Mouse (Mus musculus) intestine, embryonic 14.5 days (tissue): Measurements from ENCODE around the gene Traf2. TPM values are rescaled to one million over a fixed set of nuclear protein-coding genes. Genes with fewer than 3 reads are reported as not detected.

ENCODE experiments used
- ATAC-seq: fragments of 200-750 bp; cut with Nextera tagmentation; replicated peaks from 2 replicates; pipeline ENCODE4 v1.8.0; 2017; ENCODE audit warnings: low read depth, moderate number of reproducible peaks, moderate TSS enrichment, moderate library complexity; ENCODE audit not compliant: low FRiP score, low TSS enrichment
- DNase-seq: peaks from one replicate; pipeline ENCODE4 v3.0.0-alpha.2; 2018; ENCODE audit warnings: low spot score
- H3K27ac ChIP-seq: fragments of 300-500 bp; sonication (generic); 2 replicates; pipeline ENCODE4 v1.5.1; 2014; ENCODE audit warnings: low read depth, mild to moderate bottlenecking, control low read depth
- H3K27me3 ChIP-seq: fragments of 300-500 bp; sonication (generic); replicated peaks from 2 replicates; pipeline ENCODE4 v1.6.1; 2014; ENCODE audit warnings: low read length, control low read depth; ENCODE audit not compliant: control insufficient read depth, insufficient read depth
- H3K36me3 ChIP-seq: fragments of 300-500 bp; sonication (generic); 2 replicates; pipeline ENCODE4 v1.6.1; 2014; ENCODE audit warnings: low read length, control low read depth; ENCODE audit not compliant: control insufficient read depth, insufficient read depth
- H3K4me1 ChIP-seq: fragments of 300-500 bp; sonication (generic); replicated peaks from 2 replicates; pipeline ENCODE4 v1.6.1; 2014; ENCODE audit warnings: low read length, control low read depth, mixed read lengths; ENCODE audit not compliant: control insufficient read depth, insufficient read depth
- H3K4me2 ChIP-seq: fragments of 300-500 bp; sonication (generic); 2 replicates; pipeline ENCODE4 v1.6.1; 2014; ENCODE audit warnings: low read length
- H3K4me3 ChIP-seq: fragments of 300-500 bp; sonication (generic); 2 replicates; pipeline ENCODE4 v1.5.1; 2014; ENCODE audit warnings: low read depth, low read length, control low read depth, mixed read lengths
- H3K9ac ChIP-seq: fragments of 300-500 bp; sonication (generic); 2 replicates; pipeline ENCODE4 v1.6.1; 2014; ENCODE audit warnings: mild to moderate bottlenecking, low read length
- H3K9me3 ChIP-seq: fragments of 300-500 bp; sonication (generic); 2 replicates; pipeline ENCODE4 v1.6.1; 2016; ENCODE audit warnings: low read length, control low read depth; ENCODE audit not compliant: control insufficient read depth
- WGBS: fragments of 180-500 bp; shearing (Covaris S2); extraction: QIAGEN DNeasy Blood & Tissue Kit; methylation state at CpG from one replicate; pipeline ENCODE4 v1.1.7; 2014; 5-methylcytosine and 5-hydroxymethylcytosine counted together
- polyA plus RNA-seq: library from polyadenylated mRNA; unstranded; fragments of >200 nt; fragmentation: Nextera tagmentation; extraction: Ambion mirVana; gene quantifications from 2 replicates; pipeline ENCODE4 v1.2.1, GENCODE M21; 2014

Gene Traf2
- polyA plus RNA-seq, result 31.2 and 32.0 TPM in 2 replicates

DNA sequence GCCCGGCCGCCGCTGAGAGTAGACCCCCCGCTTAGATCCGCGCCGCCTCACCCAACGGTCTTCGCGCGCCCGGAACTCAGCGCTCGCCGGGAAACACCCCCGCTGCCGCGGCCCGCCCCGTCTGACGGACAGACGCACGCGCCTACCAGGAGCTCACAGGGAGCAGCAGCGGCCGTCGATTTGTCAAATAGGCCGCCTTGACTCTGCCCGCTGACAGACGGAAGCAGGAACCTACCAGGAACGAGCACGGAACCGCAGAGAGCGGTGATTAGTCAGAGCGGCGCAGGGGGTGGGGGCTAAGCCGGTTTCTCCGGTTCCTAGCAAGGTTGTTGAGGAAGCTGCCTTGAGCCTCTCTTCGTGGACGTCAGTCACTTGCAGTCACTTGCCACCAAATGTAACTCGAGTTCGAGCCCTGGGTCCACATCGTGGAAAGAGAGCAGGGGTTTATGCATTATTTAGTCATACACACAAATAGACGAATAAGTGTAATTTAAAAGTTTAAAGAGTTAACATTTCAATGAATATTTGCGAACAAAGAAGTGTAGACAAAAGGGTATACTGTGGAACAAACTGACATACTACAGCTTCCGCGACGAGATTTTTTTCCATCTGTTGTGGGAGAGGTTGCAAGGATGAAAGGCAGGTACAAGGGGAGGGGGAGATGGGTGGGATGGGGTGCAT, at the start of gene Traf2:
Gene Traf2 (minus strand): TSS at position 130 of the 681 bp plus-strand sequence.
- H3K4me1 ChIP-seq, result peaks cover 7% of the 10 kb centered on the region
- peak within 1 kb of the TSS; percentile 88 for H3K4me2 ChIP-seq
- H3K27ac ChIP-seq, result peak within 1 kb of the TSS; percentile 67
- H3K27me3 ChIP-seq, result no peaks in the 10 kb centered on the region
- peak; percentile 97 for ATAC-seq
- WGBS, result 3% methylated on average over 48 of the region's 48 CpGs
- H3K36me3 ChIP-seq, result no peaks in the 10 kb centered on the region
- H3K9me3 ChIP-seq, result no peaks in the 10 kb centered on the region
- H3K9ac ChIP-seq, result peak within 1 kb of the TSS; percentile 74
- peak within 1 kb of the TSS; percentile 76 for H3K4me3 ChIP-seq
- DNase-seq, result peak; percentile 98

DNA sequence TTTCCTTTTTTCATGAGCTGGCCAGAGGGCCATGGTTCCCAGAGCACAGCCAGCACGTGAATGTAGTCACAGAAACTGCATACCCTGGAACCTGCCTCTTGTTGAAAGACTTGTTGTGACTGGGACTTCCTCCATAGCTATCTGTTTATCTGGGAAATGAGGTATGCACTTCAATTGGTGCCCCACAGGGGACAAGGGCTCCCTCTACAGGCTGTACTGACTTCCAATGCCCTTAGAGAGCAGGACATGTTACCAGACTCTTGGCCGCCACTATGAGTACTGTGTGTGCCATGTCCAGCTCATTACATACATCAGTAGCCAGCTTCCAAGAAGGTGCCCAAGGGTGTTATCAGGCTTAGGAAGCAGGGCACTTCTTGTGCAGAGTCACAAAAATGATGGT, 45.1 kb upstream of the Traf2 start:
- Histone ChIP-seq H3K36me3 (peaks cover 88% of the 10 kb centered on the region), H3K4me3 (no peak overlapping the region), H3K27ac (no peak overlapping the region), H3K9ac (no peak overlapping the region), H3K4me1 (no peaks in the 10 kb centered on the region), H3K4me2 (no peak overlapping the region), H3K9me3 (no peaks in the 10 kb centered on the region), H3K27me3 (no peaks in the 10 kb centered on the region)
- peak; percentile 53 for DNase-seq
- 85% methylated on average over 2 of the region's 2 CpGs for WGBS
- no peak for ATAC-seq

DNA sequence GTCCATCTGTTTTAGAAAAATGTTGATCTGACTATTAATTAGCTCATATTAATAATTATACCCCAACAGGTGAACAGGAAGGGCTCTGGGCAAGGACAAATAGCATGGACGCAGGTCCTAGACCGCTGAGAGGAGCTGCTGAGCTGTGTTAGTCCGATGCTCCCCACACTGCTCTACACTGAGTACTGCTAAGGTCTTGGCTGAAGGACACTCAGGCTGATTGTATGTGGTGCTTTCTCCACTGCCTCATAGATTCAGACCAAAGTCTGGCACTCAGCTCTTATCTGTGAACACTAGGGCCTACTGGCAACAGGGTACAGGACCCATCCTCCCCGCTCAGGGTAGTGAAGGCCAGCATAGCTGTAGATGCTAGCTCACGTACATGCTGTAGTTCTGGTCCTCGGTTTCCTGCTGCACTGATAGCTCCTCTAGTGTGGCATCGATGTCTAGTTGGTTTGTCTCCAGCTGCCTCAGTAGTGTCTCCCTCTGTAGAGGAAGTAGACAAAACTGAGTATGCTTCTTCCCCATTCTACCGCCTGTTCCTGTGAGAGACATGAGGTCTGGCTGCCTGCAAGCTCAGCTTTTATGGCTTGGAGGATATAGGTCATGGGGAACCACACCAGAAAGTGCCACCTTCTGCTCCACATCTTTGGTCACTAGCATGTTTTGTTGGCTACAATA, 41.6 kb upstream of the Traf2 start:
- Histone ChIP-seq H3K36me3 (peaks cover 89% of the 10 kb centered on the region), H3K27ac (no peak overlapping the region), H3K4me1 (no peaks in the 10 kb centered on the region), H3K4me2 (no peak overlapping the region), H3K4me3 (no peak overlapping the region), H3K27me3 (no peaks in the 10 kb centered on the region), H3K9me3 (no peaks in the 10 kb centered on the region), H3K9ac (no peak overlapping the region)
- DNase-seq (no peak), ATAC-seq (no peak)
- 92% methylated on average over 8 of the region's 8 CpGs for WGBS

DNA sequence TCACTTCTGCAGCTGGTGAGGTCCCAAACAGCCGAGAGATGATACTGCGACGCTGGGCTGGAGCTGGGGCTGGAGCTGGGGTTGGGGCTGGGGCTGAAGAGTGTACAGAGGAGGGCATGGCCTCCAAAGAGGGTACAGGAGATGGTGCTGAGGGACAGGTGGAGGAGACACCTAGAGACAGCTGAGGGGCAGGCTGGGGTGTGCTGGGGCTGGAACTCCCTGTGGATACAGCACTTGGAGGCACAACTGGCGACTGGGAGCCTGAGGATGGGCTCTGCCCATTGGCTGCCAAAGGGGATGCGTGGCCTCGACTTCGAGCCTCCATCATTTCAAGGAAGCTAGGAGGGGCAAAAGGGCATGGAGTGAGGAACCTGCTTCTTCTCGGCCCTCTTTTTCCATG, 40.5 kb upstream of the Traf2 start:
- Histone ChIP-seq H3K36me3 (peaks cover 84% of the 10 kb centered on the region), H3K9ac (no peak overlapping the region), H3K27ac (no peak overlapping the region), H3K4me3 (no peak overlapping the region), H3K27me3 (no peaks in the 10 kb centered on the region), H3K4me2 (no peak overlapping the region), H3K9me3 (no peaks in the 10 kb centered on the region), H3K4me1 (peaks cover 7% of the 10 kb centered on the region)
- 94% methylated on average over 8 of the region's 8 CpGs for WGBS
- no peak for DNase-seq
- no peak for ATAC-seq

DNA sequence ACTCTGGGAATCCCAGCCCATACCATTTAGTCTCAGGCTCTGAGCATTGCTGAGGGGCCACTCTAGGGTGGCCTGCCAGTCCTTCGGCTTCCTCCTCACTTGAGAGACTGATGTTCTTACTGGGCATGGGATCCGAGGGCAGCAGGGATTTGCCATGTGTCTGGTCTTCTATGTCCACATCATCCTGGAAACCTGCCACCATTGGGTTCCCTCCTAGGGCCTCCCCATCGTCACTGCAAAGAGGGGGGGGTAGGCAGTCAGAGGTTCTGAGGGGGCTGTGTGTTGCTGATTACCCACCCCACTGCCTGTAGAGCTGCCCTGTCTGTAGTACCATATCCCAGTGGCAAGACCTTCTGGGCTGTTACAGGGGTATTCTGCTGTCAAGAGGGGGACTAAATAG, 38.9 kb upstream of the Traf2 start:
- H3K4me2 ChIP-seq, result no peak overlapping the region
- no peaks in the 10 kb centered on the region for H3K9me3 ChIP-seq
- WGBS, result 83% methylated on average over 3 of the region's 3 CpGs
- H3K27me3 ChIP-seq, result peaks cover 4% of the 10 kb centered on the region
- H3K4me3 ChIP-seq, result no peak overlapping the region
- H3K27ac ChIP-seq, result no peak overlapping the region
- DNase-seq (no peak), ATAC-seq (no peak)
- peaks cover 20% of the 10 kb centered on the region for H3K4me1 ChIP-seq
- no peak overlapping the region for H3K9ac ChIP-seq
- peaks cover 67% of the 10 kb centered on the region for H3K36me3 ChIP-seq

DNA sequence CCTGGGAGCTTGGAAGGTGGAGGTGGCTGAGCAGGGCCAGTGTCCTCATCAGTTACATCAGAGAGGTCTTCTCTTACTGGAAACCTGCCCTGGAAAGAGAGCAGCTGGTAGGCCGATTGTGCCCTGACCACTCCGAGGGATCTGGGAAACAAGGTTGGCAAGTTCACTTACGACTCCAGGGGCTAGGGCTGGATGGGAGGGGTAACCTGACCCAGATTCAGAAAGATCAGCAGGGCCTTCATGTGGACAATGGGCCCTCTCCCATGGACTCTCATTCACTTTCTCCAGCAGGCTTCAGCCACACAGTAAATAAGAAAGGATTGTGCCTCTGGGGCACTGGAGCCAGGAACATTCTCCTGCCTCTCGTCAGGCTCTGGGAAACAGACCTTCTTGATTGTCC, 38.1 kb upstream of the Traf2 start:
- H3K4me3 ChIP-seq, result no peak overlapping the region
- no peak overlapping the region for H3K27ac ChIP-seq
- no peak overlapping the region for H3K4me2 ChIP-seq
- no peak for ATAC-seq
- 84% methylated on average over 4 of the region's 4 CpGs for WGBS
- H3K9ac ChIP-seq, result no peak overlapping the region
- H3K9me3 ChIP-seq, result no peaks in the 10 kb centered on the region
- H3K4me1 ChIP-seq, result peaks cover 26% of the 10 kb centered on the region
- no peak for DNase-seq
- peaks cover 59% of the 10 kb centered on the region for H3K36me3 ChIP-seq
- peaks cover 12% of the 10 kb centered on the region for H3K27me3 ChIP-seq

DNA sequence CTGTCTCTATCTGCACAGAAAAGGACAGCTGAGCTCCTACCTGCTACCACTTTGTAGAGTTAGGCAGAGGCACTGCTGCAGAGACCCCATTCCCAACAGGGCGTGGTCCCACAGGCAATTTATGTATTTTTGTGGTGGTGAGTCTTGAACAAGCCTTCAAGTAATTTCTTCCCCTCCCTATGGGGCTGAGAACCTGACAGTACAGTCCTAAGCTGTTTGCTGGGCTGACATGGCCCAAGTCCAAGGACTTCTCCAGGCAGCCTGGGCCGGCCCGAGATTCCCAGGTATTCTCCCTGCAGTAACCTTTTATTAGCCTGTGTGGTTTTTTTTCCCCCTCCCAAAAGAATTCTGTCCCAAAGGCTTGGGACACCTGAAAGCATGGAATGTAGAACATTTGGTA, 37.4 kb upstream of the Traf2 start:
- ATAC-seq, result no peak
- Histone ChIP-seq H3K27me3 (peaks cover 19% of the 10 kb centered on the region), H3K36me3 (peaks cover 53% of the 10 kb centered on the region), H3K4me2 (no peak overlapping the region), H3K9ac (no peak overlapping the region), H3K4me3 (no peak overlapping the region), H3K9me3 (no peaks in the 10 kb centered on the region), H3K27ac (no peak overlapping the region), H3K4me1 (peaks cover 32% of the 10 kb centered on the region)
- 82% methylated on average over 3 of the region's 3 CpGs for WGBS
- DNase-seq, result no peak

DNA sequence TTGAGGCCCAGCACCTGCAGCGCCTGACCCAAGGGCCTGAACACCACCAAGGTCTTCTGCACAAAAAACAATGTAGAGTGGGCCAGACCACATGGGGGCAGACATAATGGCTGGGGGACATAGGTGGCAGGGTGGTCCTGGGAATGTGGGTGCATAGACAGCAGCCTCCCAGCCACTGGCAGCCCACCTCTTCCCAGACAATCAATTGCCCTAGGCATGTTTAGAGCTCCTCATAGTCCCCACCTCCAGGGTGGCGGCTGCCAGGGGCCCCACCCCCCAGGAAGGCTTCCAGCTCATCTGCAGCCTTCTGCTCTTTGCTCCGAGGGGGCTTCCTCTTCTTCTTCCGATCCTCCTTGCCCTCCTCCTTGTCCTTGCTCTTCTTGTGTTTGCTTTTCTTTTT, 36.8 kb upstream of the Traf2 start:
- Histone ChIP-seq H3K9me3 (no peaks in the 10 kb centered on the region), H3K4me2 (no peak overlapping the region), H3K4me3 (no peak overlapping the region), H3K36me3 (peaks cover 51% of the 10 kb centered on the region), H3K4me1 (peaks cover 32% of the 10 kb centered on the region), H3K27ac (no peak overlapping the region), H3K27me3 (peaks cover 24% of the 10 kb centered on the region), H3K9ac (no peak overlapping the region)
- ATAC-seq (no peak), DNase-seq (no peak)
- 67% methylated on average over 4 of the region's 4 CpGs for WGBS

DNA sequence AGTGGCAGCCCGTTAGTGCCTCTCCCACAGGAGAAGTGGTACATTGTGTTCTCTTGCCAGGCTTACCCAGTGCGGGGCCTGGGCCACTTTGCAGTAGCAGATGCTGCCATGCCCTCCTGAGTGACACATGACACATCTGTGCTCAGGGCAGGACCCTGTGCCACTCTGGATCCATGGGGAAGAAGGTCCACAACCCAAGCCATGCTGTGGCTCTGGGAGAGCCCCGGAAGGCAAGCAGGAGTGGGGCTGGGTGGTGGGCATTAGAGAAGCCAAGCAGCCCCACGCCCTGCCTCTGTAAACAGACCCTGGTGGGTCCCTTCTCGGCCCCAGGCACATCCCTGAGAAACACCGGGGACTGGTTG, 36.4 kb upstream of the Traf2 start:
- Histone ChIP-seq H3K9me3 (no peaks in the 10 kb centered on the region), H3K4me3 (no peak overlapping the region), H3K4me1 (peaks cover 34% of the 10 kb centered on the region), H3K9ac (no peak overlapping the region), H3K27ac (no peak overlapping the region), H3K4me2 (no peak overlapping the region), H3K27me3 (peaks cover 29% of the 10 kb centered on the region), H3K36me3 (peaks cover 46% of the 10 kb centered on the region)
- no peak for ATAC-seq
- DNase-seq, result no peak
- 73% methylated on average over 6 of the region's 6 CpGs for WGBS
